Mouse (Mus musculus): Measurements from ENCODE around the gene Atp8b5. TPM values are rescaled to one million over a fixed set of nuclear protein-coding genes. Genes with fewer than 3 reads are reported as not detected.
A peak's percentile ranks its signal among the peaks of the same experiment; 100 is the strongest.

The Atp8b5 gene
- under 1 TPM; 0.12 to 0.23 TPM for total RNA-seq (2021)

DNA sequence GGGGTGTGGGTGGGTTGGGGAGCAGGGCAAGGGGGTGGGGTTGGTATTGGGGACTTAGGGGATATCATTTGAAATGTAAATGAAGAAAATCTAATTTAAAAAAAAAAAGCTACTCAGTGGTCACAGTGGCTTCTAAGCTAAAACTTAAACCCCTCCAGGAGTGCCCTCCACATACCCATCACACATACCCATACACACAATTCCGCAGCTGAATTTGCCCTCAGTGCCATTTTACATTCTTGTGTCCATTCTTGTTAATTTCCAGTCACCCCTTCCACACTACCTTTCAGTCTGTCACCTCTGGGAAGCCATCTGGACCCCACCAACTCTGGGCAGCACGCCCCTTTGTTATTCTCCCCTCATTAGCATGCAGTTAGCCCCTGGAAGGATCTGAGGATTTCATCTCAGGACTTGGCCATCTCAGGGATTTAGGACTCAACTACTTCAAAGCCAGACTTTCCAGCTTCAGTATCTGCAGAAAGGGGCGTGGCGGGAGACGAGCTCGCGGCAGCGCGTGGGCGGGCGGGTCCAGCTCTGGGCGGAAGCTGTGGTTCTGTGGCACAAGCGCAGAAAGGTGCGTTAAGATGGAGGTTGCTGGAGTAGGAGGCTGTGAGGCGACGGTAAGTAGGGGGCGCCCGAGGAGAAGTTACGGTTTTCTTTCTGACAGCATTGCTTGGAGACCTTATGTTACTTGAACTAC lies at the start of gene Atp8b5:
Gene Atp8b5, plus strand, starts transcription at position 537 of the 700 bp plus-strand sequence.
- DNase-seq (ENCODE audit: extremely low spot score in 1 of 2, low spot score in 1 of 2) = peak; percentile 61 to 81

DNA sequence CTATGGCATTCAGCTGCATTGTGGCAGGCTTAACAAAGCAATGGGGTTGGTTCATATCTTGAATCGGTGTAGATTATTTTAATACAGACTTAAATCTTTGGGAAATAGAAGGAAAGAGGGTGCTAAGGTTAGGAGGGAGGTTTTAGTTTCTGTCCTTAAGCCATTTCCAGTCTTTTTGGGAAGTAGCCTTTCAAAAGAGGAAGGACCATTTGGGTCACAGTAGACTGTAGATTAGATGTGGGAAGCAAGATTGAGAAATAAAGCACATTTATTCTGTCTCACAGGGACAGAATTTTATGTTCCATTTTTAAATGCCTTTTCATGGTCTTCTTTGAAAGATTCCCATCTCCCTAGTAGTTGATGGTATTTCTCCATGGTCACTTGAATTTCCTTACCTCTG lies 49.0 kb upstream of the Atp8b5 start:
- no peak for DNase-seq (ENCODE audit: extremely low spot score in 1 of 2, low spot score in 1 of 2)

DNA sequence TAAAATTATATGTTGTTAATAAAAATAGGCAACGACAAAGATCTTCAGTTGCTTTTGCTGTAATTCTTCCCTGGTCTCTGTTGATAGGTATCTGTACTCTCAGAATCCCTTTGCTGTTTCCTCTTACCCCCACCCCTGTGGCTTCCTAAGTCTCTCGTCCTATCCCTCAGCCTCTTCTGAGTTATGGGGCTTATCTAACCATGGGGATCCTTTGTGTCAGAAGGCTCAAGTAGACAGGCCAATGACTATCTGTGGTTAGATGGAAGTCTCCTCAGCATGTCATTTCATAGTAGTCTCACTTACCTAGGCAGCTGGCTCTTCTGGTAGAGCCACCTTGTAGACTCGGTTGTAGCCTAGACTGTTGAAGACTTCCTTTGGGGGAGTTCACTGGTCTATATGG lies 35.1 kb upstream of the Atp8b5 start:
- DNase-seq (ENCODE audit: extremely low spot score in 1 of 2, low spot score in 1 of 2) = no peak

DNA sequence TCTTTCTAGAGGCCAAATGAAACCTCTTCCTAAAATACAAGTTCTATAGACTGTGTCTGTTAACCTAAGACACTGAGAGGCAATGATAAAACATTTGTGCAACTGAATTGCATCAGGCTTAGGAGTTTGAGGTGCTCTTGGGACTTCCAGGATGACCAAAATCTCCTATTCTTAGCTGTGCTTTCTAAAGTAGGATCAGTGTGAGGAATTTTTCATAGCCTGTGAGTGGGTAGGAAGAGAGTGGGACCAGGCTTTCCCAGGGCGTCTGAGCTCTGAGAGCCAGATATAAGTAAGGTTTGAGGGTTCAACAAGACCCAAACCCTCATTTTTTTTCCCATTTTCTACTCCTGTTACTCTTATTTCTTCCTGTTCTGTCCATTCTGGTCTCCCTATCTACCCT lies 34.0 kb upstream of the Atp8b5 start:
- DNase-seq (ENCODE audit: extremely low spot score in 1 of 2, low spot score in 1 of 2) = no peak

DNA sequence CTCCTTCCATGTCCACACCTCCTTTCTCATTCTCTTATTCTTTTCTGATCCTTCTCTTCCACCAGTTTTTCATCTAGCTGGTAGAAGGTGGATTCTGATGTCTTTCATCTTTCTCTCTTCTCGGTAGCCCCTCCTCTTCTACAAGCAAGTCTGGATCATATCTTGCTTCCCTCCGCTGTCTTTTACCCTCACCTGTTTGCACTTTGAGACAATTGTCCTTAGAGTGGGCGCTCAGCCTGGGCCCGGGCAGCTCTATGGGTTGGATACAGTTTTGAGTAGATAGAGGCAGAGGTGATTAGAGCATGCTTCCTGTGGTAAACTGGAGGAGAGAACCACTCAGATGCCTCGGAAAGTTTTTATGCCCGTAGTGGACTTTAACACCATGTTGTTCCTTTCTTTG lies 33.5 kb upstream of the Atp8b5 start:
- DNase-seq (ENCODE audit: extremely low spot score in 1 of 2, low spot score in 1 of 2) = no peak

DNA sequence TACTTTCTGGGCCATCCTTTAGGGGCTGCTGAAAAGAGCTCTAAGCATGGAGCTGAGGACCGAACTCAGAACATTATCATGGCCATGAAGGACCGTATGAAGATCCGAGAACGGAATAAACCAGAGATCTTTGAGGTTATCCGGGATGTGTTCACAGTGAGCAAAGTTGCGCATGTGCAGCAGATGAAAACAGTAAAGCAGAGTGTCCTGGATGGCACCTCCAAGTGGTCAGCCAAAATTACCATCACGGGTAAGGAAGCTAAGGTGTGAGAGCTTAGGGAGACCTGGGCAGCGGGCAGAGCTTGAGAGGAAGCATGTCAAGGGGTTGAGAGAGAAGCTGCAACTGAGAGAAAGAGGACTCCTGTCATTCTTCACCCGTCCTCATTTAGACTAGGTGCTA lies 30.1 kb upstream of the Atp8b5 start:
- no peak for DNase-seq (ENCODE audit: extremely low spot score in 1 of 2, low spot score in 1 of 2)

DNA sequence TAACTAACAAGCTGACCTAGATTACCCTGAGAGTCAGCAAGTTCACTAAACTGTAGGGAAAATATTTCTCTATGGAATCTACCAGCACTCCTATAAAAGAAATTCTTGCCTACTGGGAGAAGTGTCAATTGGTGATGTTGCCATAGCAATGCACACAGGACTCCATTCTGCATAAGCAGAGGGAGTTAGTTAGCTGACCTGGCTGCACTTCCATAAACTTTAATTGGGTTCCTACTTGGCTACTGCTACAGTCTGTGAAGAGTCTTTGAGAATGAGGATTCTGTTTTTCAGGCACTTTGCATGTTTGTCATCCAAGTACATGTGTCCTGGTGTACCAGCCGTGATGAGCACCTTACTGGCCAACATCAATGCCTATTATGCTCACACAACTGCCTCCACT lies 26.2 kb upstream of the Atp8b5 start:
- DNase-seq (ENCODE audit: extremely low spot score in 1 of 2, low spot score in 1 of 2) = no peak

DNA sequence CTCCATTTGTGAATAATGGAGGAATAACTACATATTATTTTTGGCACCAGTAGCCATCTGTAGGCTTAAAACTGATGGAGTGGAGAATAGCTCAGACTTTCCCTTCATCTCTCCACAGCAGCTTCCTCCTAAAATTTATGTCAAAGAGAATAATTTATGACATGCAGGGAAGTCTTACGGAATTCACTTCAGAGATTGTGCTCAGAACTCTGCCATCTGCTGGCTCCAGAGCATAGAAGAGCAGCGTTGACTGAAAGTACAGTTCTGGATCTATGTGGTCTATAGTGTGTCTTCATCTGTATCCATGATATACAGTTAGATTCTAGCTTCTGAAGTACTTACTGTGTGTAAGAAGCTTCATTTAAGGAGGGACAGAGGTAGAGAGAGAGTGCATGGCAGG lies 22.9 kb upstream of the Atp8b5 start:
- DNase-seq (ENCODE audit: extremely low spot score in 1 of 2, low spot score in 1 of 2) = no peak

DNA sequence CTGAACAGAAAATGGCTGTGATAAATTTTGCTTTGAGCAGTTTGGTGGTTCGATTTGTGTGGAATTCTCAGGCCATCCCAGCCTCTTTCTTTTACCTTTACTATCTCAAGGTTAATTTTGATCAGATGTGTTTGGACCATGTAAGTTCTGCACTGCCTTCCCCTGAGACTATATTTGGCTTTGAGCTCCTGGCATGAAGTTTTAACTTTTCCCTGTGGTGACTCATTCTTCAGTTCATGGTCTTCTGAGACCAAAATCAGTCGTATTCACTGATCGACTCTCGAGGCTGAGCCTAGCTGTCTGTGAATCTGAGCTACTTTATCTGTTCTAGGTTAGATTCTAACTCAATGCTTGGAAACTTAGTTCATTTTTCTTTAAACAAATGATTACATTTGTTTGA lies 21.2 kb upstream of the Atp8b5 start:
- no peak for DNase-seq (ENCODE audit: extremely low spot score in 1 of 2, low spot score in 1 of 2)

DNA sequence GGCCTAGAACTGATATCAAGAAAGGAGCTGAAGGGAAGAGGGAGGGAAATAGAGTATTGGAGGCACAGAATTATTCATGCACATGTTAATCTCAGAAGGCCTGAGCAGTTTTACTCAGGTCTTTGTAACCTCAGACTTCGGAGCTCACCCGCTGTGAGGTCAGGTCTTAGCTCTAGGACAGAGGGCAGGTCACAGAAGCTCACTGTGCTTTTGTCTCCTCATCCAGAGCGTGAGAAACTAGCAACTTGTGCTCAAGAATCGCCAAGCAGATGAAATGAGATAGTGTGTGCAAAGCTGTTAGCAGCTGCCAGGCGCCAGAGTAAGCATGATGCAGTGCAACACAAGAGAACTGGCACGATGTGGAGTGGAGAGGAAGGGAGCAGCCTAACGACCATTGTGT lies 18.9 kb upstream of the Atp8b5 start:
- no peak for DNase-seq (ENCODE audit: extremely low spot score in 1 of 2, low spot score in 1 of 2)

DNA sequence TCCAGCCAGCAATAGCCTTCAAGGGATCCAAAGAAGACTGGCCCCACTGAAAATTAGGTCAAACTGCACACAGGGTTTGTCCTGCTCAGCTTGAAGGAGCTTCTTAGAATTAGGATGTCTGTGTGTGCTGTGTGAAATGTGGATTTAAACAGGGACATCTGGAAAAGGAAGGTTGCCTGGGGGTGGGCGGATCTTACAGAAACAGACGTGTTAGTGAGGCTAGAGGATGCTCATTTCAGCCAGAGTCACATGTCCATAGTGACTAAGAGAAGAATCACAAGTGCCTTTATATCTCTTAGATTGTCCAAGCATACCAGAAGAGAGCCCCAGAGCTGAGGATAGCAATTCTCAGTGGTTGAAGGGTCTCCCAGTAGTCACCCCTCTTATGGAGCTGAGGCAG lies 18.1 kb upstream of the Atp8b5 start:
- DNase-seq (ENCODE audit: extremely low spot score in 1 of 2, low spot score in 1 of 2) = no peak

DNA sequence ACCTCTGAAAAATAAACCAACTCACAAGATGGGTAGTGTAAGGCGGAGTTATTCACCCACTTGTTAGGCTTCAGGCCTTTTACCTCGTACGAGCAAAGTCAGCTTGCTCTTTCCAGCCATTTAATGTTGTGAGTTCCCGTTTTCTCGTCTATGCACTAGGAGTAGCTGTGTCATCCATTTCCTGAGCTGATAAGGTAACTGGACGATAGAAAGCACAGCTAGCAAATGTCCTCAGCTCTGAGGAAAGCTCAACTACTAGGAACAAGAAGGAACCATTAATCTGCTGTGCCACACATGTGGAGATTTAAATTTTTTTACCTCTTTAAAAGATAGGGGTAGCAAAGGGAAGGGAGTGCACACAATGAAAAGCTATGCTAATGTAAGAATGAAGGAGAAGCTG lies 15.7 kb upstream of the Atp8b5 start:
- no peak for DNase-seq (ENCODE audit: extremely low spot score in 1 of 2, low spot score in 1 of 2)

DNA sequence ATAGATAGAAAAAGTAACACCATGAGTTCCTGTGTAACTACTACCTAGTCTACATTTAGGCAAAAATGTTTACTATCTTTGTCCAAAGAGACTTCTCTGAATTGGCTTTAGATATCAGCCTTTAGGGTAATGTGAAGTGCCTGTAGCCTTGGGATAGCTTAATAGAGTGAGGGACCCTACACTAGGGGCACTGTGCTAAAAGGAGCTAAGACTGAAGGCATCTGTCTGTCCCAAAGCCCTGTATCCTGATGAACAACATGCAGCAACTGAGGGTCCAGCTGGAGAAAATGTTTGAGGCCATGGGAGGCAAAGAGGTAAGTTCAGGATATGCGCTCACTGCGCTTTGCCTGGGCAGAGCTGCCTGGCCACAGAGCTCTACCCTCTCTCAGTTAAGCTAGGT lies 9.9 kb upstream of the Atp8b5 start:
- DNase-seq (ENCODE audit: extremely low spot score in 1 of 2, low spot score in 1 of 2) = no peak

DNA sequence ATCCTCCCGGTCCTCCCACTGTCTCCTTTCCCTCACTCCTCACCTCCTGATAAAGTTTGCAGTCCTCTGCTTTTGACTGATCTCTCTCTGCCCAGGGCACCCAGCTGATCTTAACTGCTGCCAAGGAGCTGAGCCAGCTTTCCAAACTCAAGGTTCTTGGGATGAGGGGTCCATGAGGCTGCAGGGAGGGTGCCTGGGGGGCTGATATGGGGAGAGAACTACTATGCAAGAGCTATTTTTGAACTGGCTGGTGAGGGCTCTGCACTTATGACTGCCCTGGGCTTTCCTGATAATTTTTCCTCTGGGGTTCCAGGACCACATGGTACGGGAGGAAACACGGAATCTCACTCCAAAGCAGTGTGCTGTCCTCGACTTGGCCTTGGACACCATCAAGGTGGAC lies 8.4 kb upstream of the Atp8b5 start:
- no peak for DNase-seq (ENCODE audit: extremely low spot score in 1 of 2, low spot score in 1 of 2)

DNA sequence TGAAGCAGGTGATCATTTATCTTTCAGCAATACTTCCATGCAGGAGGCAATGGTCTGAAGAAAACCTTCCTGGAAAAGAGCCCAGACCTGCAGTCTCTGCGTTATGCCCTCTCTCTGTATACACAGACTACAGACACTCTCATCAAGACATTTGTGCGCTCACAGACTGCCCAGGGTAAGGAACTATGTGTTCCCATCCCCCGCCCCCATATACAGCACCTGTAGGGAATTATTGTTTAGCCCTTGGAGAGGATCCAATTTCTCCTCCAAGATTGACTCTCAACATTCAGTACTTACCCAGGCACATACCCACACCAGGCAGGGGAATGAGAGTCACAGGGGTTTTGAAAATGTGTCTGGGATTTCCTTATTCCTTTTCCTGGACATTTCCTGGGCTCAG lies 7.5 kb upstream of the Atp8b5 start:
- no peak for DNase-seq (ENCODE audit: extremely low spot score in 1 of 2, low spot score in 1 of 2)

DNA sequence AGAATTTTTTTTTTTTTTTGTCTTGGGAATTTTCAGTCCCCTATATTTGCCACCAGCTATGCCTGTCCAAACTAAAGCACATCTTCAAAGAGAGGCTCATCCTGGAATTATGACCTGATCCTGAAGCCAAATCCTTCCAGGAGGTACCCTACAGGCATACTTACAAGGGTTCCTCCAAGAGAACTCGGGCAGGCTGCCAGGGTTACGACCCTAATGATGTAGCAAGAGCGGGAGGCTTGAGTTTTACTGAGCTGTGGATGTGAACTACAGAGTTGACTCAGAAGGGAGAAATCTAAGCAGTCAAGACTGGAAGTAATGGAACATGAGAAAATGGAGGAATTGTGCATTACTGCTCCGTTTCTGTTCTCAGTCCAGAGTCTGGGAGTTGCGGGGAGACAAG lies 6.9 kb upstream of the Atp8b5 start:
- DNase-seq (ENCODE audit: extremely low spot score in 1 of 2, low spot score in 1 of 2) = no peak

DNA sequence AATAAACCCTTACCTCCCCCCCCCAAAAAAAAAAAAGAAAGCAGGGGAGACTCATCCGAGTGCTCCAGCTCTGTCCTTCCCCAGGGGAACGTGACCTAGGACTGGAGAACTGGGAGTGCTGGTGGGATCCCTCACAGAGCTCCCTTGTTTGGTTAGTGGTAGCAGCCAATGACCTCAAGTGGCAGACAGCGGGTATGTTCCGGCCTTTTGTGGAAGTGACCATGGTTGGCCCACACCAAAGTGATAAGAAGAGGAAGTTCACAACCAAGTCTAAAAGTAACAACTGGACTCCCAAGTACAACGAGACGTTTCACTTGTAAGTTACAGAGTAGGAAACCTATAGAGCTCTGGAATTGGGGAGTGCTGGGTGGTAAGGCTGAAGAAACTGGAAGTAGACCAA lies 4.1 kb upstream of the Atp8b5 start:
- no peak for DNase-seq (ENCODE audit: extremely low spot score in 1 of 2, low spot score in 1 of 2)

DNA sequence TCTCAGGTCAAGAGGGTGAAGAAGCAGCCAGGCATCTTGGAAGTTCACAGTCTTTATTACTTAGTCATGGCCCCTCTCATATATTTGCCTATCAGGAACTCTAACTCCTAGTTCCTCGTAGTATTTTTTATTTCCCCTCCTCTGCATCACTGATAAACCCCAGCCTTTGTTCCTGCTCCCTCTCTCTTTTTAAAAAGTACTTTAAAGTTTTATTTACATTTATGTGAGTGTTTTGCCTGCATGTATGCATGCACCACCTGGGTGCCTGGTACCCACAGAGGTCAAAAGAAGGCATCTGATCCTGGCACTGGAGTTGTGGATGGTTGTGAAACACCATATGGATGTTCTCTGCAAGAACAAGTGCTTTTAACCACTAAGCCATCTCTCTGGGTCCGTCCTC lies 813 bp upstream of the Atp8b5 start:
- no peak for DNase-seq (ENCODE audit: extremely low spot score in 1 of 2, low spot score in 1 of 2)

DNA sequence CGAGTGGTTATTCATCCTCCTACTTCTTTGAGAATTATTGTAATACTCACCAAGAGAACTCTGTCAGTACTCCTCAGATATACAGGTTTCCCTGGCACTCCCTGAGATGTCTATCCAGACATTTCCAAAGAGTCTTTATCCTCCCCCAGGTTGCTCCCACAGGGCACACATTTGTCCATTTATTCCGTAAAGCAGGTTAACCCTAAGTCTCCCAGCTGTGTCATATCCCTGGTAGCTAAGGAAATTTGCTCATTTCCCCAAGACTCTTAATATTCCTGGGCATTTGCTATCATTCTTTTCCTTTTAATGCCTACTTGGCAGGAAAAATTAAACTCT lies 332 bp downstream of the Atp8b5 start:
- no peak for DNase-seq (ENCODE audit: extremely low spot score in 1 of 2, low spot score in 1 of 2)

DNA sequence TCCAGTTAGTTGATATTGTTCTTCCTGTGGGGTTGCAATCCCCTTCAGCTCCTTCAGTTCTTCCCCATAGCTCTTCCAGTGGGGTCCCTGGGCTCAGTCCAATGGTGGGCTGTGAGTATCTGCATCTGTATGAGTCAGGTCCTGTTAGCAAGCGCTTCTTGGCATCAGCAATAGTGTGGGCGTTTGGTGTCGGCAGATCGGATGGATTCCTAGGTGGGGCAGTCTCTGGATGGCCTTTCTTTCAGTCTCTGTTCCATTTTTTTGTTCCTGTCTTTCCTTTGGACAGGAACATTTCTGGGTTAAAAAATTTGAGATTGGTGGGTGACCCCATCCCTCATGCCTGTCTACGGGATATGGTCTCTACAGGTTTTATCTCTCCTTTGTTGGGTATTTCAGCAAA lies 18.5 kb downstream of the Atp8b5 start:
- DNase-seq (ENCODE audit: extremely low spot score in 1 of 2, low spot score in 1 of 2) = no peak

DNA sequence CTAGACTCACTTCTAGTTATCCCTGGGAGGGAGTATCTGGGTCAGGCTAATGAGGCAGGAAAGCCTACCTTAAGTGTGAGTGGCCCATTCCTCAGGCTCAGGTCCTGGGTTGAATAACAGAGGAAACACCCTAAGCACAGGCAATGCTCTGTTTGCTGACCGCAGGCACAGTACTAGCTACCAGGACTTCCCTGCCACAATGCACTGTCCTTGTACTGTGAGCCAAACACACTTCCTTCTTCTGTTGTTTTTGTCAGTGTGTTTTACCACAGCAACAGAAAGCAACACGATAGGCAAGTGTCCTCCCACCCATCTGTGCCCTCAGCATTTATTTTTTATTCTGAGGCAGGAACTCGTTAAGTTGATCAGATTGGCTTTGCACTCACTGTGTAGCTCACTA lies 20.3 kb downstream of the Atp8b5 start:
- DNase-seq (ENCODE audit: extremely low spot score in 1 of 2, low spot score in 1 of 2) = no peak

DNA sequence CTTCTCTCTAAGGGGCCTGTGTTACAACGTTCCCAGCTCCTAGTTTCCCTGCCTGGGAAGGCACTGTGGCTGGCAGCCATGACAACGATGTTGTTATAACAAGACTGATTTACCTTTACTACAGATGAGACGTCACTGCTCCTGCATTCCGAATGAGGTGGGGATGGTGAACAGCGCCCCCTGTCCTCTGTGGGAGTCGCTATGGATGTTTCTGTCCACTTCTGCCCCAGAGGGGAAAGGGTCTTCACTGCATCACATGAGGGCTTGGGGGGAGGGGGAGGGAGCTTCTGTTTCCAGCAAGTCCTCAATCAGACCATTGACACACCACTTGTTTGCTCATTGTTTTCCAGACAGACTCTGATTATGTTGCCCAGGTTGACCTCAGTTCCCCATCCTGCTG lies 27.0 kb downstream of the Atp8b5 start:
- DNase-seq (ENCODE audit: extremely low spot score in 1 of 2, low spot score in 1 of 2) = peak in 1 of 2 experiments; percentile 7

DNA sequence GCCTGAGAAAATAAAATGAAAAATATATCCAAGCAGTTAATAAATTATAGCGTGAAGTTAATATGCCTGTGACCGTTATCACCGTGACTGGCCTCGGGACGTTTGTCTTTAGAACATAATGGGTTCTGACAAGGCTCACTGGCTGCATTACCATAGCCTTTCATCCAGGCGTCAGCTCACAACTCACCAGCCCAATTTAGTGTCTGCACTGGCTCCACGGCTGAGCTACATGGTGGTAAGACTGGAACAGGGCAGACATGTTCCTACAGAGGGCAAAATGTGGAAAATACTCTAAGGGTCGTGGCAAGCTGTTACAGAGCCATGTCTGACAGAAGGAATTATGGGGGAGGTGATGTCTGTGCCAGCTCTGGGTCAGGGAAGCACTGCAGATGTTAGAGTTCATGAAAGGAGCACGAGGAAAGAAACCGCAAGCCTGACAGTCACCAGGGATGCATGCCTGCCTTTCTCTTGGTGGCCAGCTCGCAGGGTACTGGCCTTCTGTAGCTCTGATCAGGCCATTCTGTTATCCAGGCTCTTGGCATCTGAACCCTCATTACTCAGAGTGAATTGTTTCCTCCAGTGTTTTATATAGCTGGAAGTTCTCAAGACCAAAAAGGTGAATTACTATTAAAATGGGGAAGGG lies 42.9 kb downstream of the Atp8b5 start:
- DNase-seq (ENCODE audit: extremely low spot score in 1 of 2, low spot score in 1 of 2) = no peak
